Comparison of ENCODE assay signal across 13 mouse cellular contexts in genomic region chr17:84008035-84008681, GRCm38 (mm10).
A peak's percentile ranks its signal among the peaks of the same experiment; 100 is the strongest.
DNase-seq lines count a peak whose midpoint lies in the region; ATAC-seq and TF ChIP-seq lines count a peak whose summit lies in the region.
"Had no signal": no experiment of that assay in that cellular context is flagged by ENCODE, and none has a peak within 500 bp of the region (broad histone marks: within the 10 kb centered on the region; RNA-seq: fewer than 3 reads in every experiment).

No protein-coding gene starts in this region.

- ATAC-seq in kidney, embryonic 16.5 days (ENCODE audit: low FRiP score, low TSS enrichment) = peak; percentile 39; the same call in 1 of the 2 replicates
- peak; percentile 66 for ATAC-seq in CD4-positive, CD25-positive, alpha-beta regulatory T cell, adult 4 months
- ATAC-seq in activated CD4-positive, CD25-positive, alpha-beta regulatory T cell, adult 4 months = peak; percentile 66
- no peak for ATAC-seq in neural tube, embryonic 15.5 days (ENCODE audit: low FRiP score)

- H3K27ac ChIP-seq in kidney, embryonic 16.5 days (ENCODE audit: low read length) = no peak overlapping the region
- H3K27ac ChIP-seq in neural tube, embryonic 15.5 days (replicated peaks) = no peak overlapping the region
- no peak overlapping the region for H3K27ac ChIP-seq in cerebellum, adult 2 months (ENCODE audit: insufficient read depth, low read length)

- H3K4me3 ChIP-seq in kidney, embryonic 16.5 days (ENCODE audit: low read length) = no peak overlapping the region
- no peak overlapping the region for H3K4me3 ChIP-seq in neural tube, embryonic 15.5 days (replicated peaks)
- no peak overlapping the region for H3K4me3 ChIP-seq in cerebellum, adult 2 months (replicated peaks; ENCODE audit: insufficient read depth, low read depth, low read length)
- H3K4me3 ChIP-seq: limb, embryonic 15.5 days had no signal

- TF ChIP-seq CTCF in cerebellum, adult 2 months (IDR thresholded peaks at IDR 0.05; ENCODE audit: borderline replicate concordance, insufficient read depth, low read depth, low read length) = no peak

- no peaks in the 10 kb centered on the region for H3K9me3 ChIP-seq in kidney, embryonic 16.5 days (ENCODE audit: low read length)
- H3K9me3 ChIP-seq in neural tube, embryonic 15.5 days (replicated peaks) = no peaks in the 10 kb centered on the region
- H3K9me3 ChIP-seq: limb, embryonic 15.5 days had no signal

- H3K4me1 ChIP-seq in kidney, embryonic 16.5 days (ENCODE audit: insufficient read depth, low read length) = peaks cover 19% of the 10 kb centered on the region
- 0 out of 2 replicates have a peak, but pooled peaks cover 6% of the 10 kb centered on the region for H3K4me1 ChIP-seq in neural tube, embryonic 15.5 days
- peaks cover 5% of the 10 kb centered on the region; the same call in 1 of the 2 replicates for H3K4me1 ChIP-seq in cerebellum, adult 2 months (ENCODE audit: control insufficient read depth, insufficient read depth, low read length)

- H3K27me3 ChIP-seq in kidney, embryonic 16.5 days (ENCODE audit: insufficient read depth, low read length) = no peaks in the 10 kb centered on the region
- no peaks in the 10 kb centered on the region for H3K27me3 ChIP-seq in neural tube, embryonic 15.5 days (replicated peaks)
- no peaks in the 10 kb centered on the region for H3K27me3 ChIP-seq in cerebellum, adult 2 months (ENCODE audit: control insufficient read depth, insufficient read depth, low read length)
- H3K27me3 ChIP-seq: limb, embryonic 15.5 days had no signal

- 79% methylated on average over 12 of the region's 12 CpGs for WGBS in kidney, embryonic 16.5 days
- 91% methylated on average over 12 of the region's 12 CpGs for WGBS in neural tube, embryonic 15.5 days
- WGBS in cerebellum, adult 2 months = 89% methylated on average over 12 of the region's 12 CpGs

- no peak for DNase-seq in kidney, adult 18-20 months
- peak; percentile 78 for DNase-seq in naive thymus-derived CD4-positive, alpha-beta T cell, adult 2 months (ENCODE audit: low read depth)
- no peak for DNase-seq in heart, adult 18-20 months
- no peak for DNase-seq in cerebellum, adult 2 months
- DNase-seq: heart, adult 11 months; kidney, adult 8-10 months; layer of hippocampus, postnatal 36 days; right cerebral cortex, postnatal 4 days had no signal

- no peak overlapping the region for H3K9ac ChIP-seq in kidney, embryonic 16.5 days (replicated peaks; ENCODE audit: low read length)
- no peak overlapping the region for H3K9ac ChIP-seq in neural tube, embryonic 15.5 days (replicated peaks)
- H3K9ac ChIP-seq: limb, embryonic 15.5 days had no signal

- no peak overlapping the region for H3K4me2 ChIP-seq in kidney, embryonic 16.5 days (replicated peaks; ENCODE audit: low read depth, low read length)
- no peak overlapping the region for H3K4me2 ChIP-seq in neural tube, embryonic 15.5 days
- H3K4me2 ChIP-seq: limb, embryonic 15.5 days had no signal

- no peak for TF ChIP-seq POLR2A in cerebellum, adult 2 months (IDR thresholded peaks at IDR 0.05; ENCODE audit: borderline replicate concordance, insufficient read depth, low read length)

- H3K36me3 ChIP-seq in kidney, embryonic 16.5 days (ENCODE audit: insufficient read depth, low read length) = no peaks in the 10 kb centered on the region
- H3K36me3 ChIP-seq in neural tube, embryonic 15.5 days = no peaks in the 10 kb centered on the region
- H3K36me3 ChIP-seq: limb, embryonic 15.5 days had no signal
